Mouse (Mus musculus) frontal cortex, adult 2 months (tissue): ENCODE measurements at regions not wholly inside any gene's neighbourhood (a gene's known extent, or its start where the extent isn't known, plus 50 kb on each side); places are given as distances from the start of the nearest gene placed in this dataset.

ENCODE experiments used
- DNase-seq, 2 experiments: peaks; one replicate each; pipeline ENCODE4 v3.0.0; 2022; ENCODE audit warnings: low spot score in 1 of 2; ENCODE audit errors: extremely low spot score in 1 of 2

- no peak for DNase-seq
Observed at GRCm38 (mm10) chr16:76851396-76851795, 162.1 kb upstream of the Usp25 start.

- DNase-seq: no peak
Observed at GRCm38 (mm10) chr16:76837450-76837849, 176.1 kb upstream of the Usp25 start.

GRCm38 (mm10) chr16:76830371-76830770, 183.1 kb upstream of the Usp25 start:
- DNase-seq: no peak

- DNase-seq: peak in 1 of 2 experiments; percentile 22
Observed at GRCm38 (mm10) chr16:76827674-76828441, 185.6 kb upstream of the Usp25 start.

- no peak for DNase-seq
Observed at GRCm38 (mm10) chr16:76821261-76821660, 192.2 kb upstream of the Usp25 start.

GRCm38 (mm10) chr16:76816056-76816885, 197.2 kb upstream of the Usp25 start:
- no peak for DNase-seq

- peak in 1 of 2 experiments; percentile 42 for DNase-seq
Observed at GRCm38 (mm10) chr16:76803725-76804124, 209.8 kb upstream of the Usp25 start.

GRCm38 (mm10) chr16:76786405-76787155, 226.9 kb upstream of the Usp25 start:
- peak in 1 of 2 experiments; percentile 52 for DNase-seq

GRCm38 (mm10) chr16:76782656-76783055, 230.8 kb upstream of the Usp25 start:
- DNase-seq: no peak

- DNase-seq: no peak
Observed at GRCm38 (mm10) chr16:76775790-76776189, 237.7 kb upstream of the Usp25 start.

GRCm38 (mm10) chr16:76774032-76774431, 239.5 kb upstream of the Usp25 start:
- no peak for DNase-seq

GRCm38 (mm10) chr16:76773466-76773865, 240.0 kb upstream of the Usp25 start:
- DNase-seq: no peak

- DNase-seq: peak in 1 of 2 experiments; percentile 33
Observed at GRCm38 (mm10) chr16:76768607-76769006, 244.9 kb upstream of the Usp25 start.

GRCm38 (mm10) chr16:76766636-76767035, 246.9 kb upstream of the Usp25 start:
- no peak for DNase-seq

- DNase-seq: no peak
Observed at GRCm38 (mm10) chr16:76765536-76765935, 248.0 kb upstream of the Usp25 start.

- no peak for DNase-seq
Observed at GRCm38 (mm10) chr16:76764994-76765393, 248.5 kb upstream of the Usp25 start.

GRCm38 (mm10) chr16:76762619-76763283, 250.8 kb upstream of the Usp25 start:
- DNase-seq: no peak

- DNase-seq: no peak
Observed at GRCm38 (mm10) chr16:76761848-76762247, 251.7 kb upstream of the Usp25 start.

GRCm38 (mm10) chr16:76761004-76761403, 252.5 kb upstream of the Usp25 start:
- DNase-seq: no peak

- no peak for DNase-seq
Observed at GRCm38 (mm10) chr16:76754871-76755270, 258.6 kb upstream of the Usp25 start.
